Mouse (Mus musculus) bone marrow, adult 2 months (tissue): ENCODE measurements at regions not wholly inside any gene's neighbourhood (a gene's known extent, or its start where the extent isn't known, plus 50 kb on each side); places are given as distances from the start of the nearest gene placed in this dataset.

Source experiments
- H3K27ac ChIP-seq: fragments of 200-500 bp; 2 replicates; pipeline ENCODE4 v1.5.1; 2012; ENCODE audit warnings: low read depth, mild to moderate bottlenecking, control low read depth, inconsistent platforms, low read length; ENCODE audit not compliant: control insufficient read depth, poor library complexity, insufficient read depth
- H3K4me1 ChIP-seq: fragments of 200-500 bp; 2 replicates; pipeline ENCODE4 v1.6.1; 2011; ENCODE audit warnings: low read length; ENCODE audit not compliant: control insufficient read depth, insufficient read depth
- H3K4me3 ChIP-seq: fragments of 200-500 bp; replicated peaks from 2 replicates; pipeline ENCODE3; 2011; ENCODE audit warnings: mild to moderate bottlenecking, low read depth, low read length, control low read depth; ENCODE audit not compliant: control insufficient read depth
- CTCF ChIP-seq: fragments of 200-500 bp; IDR thresholded peaks from 2 replicates; pipeline ENCODE4 v1.5.1; 2011; ENCODE audit warnings: low read length, control low read depth; ENCODE audit not compliant: control insufficient read depth, insufficient read depth
- POLR2A ChIP-seq: fragments of 200-500 bp; IDR thresholded peaks from 2 replicates; pipeline ENCODE4 v1.6.1; 2011; ENCODE audit warnings: low read depth, mild to moderate bottlenecking, control low read depth, low read length, borderline replicate concordance; ENCODE audit not compliant: control insufficient read depth
- WGBS: fragments of 180-500 bp; shearing (Covaris S2); methylation state at CpG from one replicate; pipeline ENCODE4 v1.1.7; 2018; 5-methylcytosine and 5-hydroxymethylcytosine counted together

DNA sequence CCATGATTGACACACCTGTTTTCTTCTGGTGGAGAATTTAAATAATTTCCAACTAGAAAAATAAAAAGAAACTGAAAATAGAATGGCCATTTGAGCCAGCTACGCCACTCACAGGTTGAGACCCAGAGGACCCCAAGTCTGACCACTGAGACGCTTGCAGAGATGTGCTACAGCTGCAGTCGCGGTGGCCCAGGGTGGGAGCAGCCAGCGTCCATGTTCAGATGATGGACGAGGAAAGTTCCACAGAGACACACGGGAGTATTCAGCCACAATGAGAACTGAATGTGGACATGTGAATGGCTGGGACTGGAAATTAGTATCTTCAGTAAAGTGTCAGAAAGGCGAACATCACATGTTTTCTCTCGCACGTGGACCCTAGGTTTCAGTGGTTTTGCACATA is 155.1 kb upstream of the Stt3b start:
- H3K4me1 ChIP-seq: no peaks in the 10 kb centered on the region
- no peak overlapping the region for H3K4me3 ChIP-seq
- TF ChIP-seq POLR2A (no peak), CTCF (no peak)
- H3K27ac ChIP-seq: no peak overlapping the region
- 84% methylated on average over 10 of the region's 10 CpGs for WGBS

DNA sequence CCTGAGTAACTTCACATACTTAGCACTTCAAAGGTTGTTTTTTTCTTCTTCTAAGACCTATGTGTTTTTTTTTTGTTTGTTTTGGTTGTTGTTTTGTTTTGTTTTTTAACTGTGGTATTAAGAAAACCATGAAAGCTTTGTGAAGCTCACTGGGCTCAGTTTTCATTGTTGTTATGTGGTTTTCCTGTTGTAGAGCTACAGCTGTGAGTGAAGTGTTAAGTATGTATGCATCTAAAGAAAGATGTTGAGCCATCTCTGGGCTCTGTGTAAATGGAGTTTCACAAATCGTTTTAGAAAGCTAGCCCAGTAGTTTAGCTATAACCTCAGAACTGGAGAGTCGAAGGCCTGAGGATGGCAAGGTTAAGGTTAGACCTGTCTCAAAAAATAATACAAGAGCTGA is 158.4 kb upstream of the Stt3b start:
- Histone ChIP-seq H3K27ac (no peak overlapping the region), H3K4me1 (no peaks in the 10 kb centered on the region), H3K4me3 (no peak overlapping the region)
- TF ChIP-seq CTCF (no peak), POLR2A (no peak)
- whole genome bisulfite sequencing: 63% methylated on average over 2 of the region's 2 CpGs

DNA sequence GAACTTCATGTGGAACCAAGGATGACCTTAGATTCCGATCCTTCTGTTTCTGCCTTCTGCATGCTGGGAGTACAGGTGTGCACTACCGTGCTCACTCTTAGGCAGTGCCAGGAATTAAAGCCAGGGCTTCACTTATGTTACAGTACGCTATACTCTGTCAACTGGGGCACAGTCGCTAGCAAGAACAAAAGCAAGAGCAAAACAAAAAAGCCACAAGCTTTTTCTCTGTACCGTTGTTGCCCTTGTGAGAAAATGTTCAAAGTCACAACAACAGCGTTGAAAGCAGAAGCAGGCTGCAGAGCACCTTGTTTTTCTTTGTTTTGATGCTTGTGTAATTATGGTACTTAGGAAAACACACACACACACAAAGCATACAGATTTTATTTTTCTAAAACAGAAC is 161.4 kb upstream of the Stt3b start:
- WGBS: 79% methylated on average over 6 of the region's 6 CpGs
- no peak for TF ChIP-seq CTCF
- no peak for TF ChIP-seq POLR2A
- Histone ChIP-seq H3K4me3 (no peak overlapping the region), H3K4me1 (no peaks in the 10 kb centered on the region), H3K27ac (no peak overlapping the region)

DNA sequence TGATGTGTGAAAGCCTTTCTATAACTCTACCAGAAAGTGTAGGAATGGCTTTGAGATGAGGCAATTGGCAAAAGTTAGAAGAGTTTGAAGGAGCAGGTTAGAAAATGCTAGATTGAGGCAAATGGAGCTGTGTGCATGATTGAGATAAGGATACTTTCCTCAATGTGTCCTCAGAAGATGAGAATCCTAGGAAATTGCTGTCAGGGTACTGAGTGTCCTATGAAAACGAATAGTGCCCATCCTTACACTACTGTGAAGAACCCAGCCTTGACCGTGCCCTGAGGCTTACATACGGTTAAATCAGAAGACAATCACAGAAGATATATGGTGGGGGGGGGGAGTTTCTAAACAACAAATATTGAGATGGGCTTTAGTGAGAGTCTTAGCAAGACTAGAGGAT is 162.8 kb upstream of the Stt3b start:
- peaks cover 1% of the 10 kb centered on the region; the same call in 1 of the 2 replicates for H3K4me1 ChIP-seq
- TF ChIP-seq POLR2A (no peak), CTCF (no peak)
- H3K4me3 ChIP-seq: no peak overlapping the region
- WGBS: 84% methylated on average over 3 of the region's 3 CpGs
- H3K27ac ChIP-seq: no peak overlapping the region

DNA sequence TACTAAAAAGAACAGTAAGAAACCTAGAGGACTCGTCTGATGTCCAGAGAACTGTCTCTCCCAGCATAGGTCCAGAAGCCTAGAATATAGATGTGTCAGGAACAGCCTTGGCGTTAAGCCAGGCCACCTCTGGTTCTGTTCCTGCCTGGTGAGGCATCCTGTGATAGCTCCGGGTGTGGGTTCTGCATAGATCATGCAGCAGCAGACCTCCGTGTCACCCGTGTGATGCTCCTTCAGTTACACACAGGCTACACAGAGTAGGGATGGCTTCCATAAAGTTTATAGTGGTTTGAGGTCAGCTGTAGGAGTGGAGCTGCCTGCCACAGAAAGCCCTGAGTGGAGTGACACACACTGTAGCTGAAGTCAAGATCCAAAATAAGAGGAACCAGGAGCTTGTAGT is 163.6 kb upstream of the Stt3b start:
- TF ChIP-seq CTCF (no peak), POLR2A (no peak)
- WGBS: 68% methylated on average over 5 of the region's 5 CpGs
- H3K4me3 ChIP-seq: no peak overlapping the region
- peaks cover 1% of the 10 kb centered on the region; the same call in 1 of the 2 replicates for H3K4me1 ChIP-seq
- H3K27ac ChIP-seq: no peak overlapping the region

DNA sequence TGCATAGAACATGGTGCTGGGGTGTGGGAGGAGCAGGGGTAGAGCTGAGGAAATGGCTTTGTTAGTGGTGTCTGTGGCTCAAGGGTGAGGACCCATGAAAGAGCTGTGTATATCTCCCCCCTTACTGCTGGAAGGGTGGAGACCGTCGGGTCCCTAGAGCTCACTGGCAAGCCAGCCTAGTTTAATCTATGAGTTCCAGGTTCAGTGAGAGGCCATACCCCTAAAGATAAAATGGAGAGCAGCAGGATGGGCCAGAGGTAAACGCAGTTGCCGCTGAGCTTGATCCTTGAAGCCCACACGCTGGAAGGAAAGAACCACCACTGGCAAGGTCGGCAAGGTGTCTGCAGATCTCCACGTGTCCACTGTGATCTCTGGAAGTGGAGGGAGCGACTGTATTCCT is 164.1 kb upstream of the Stt3b start:
- H3K4me1 ChIP-seq: peaks cover 1% of the 10 kb centered on the region; the same call in 1 of the 2 replicates
- no peak overlapping the region for H3K27ac ChIP-seq
- TF ChIP-seq POLR2A: no peak
- TF ChIP-seq CTCF: no peak
- 74% methylated on average over 8 of the region's 8 CpGs for WGBS
- H3K4me3 ChIP-seq: no peak overlapping the region

DNA sequence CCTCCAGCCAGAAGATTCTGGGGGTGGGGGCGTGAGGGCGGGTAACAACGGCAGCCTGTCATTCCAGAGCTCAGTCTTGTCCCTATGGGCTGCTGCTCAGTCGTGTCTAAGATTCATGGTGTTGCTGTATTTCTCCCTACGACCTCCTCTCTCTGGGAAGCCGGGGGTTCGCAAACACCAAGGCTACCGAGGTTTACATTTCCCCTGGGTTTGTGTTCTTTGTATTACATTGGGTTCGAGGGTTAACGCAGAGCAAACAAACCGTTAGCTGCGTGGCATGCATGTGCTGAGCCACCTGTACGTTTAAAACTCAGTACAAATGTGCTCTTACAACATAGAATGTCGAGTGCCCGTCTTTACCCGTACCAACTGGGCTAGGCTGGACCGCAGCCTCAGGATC is 166.0 kb upstream of the Stt3b start:
- Histone ChIP-seq H3K4me3 (no peak overlapping the region), H3K4me1 (peaks cover 1% of the 10 kb centered on the region; the same call in 1 of the 2 replicates), H3K27ac (no peak overlapping the region)
- TF ChIP-seq CTCF: no peak
- TF ChIP-seq POLR2A: no peak
- 87% methylated on average over 17 of the region's 17 CpGs for WGBS

DNA sequence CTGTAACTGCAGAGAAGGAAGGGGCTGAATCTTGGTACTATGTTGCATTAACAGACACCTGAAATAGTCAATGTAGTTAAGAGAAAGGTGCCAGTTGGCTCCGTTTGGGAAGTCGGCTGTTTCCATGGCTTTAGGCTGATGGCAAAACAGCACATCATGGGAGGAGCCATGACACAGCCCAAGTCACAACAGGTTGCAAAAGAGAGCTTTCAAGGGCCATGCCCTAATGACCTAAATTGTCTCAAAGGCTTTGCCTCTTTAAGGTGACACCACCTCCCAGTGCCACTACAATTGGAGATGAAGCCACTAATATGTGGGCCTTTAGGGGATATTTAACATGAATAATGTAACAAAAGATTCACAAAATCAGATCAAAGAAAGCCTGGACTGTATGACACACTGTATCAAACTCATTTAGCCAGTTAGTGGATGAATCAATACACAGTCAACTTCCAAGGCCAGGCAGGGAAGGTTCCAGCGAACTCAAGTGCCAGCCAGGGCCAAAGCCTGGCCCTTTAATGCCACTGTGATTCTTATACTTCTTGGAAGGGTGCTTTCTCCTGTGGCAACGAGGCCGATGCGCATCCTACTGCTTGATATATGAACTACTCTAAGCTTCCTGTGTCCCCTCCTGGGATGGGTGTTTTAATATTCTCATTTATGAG is 167.5 kb upstream of the Stt3b start:
- H3K4me3 ChIP-seq: no peak overlapping the region
- no peak overlapping the region for H3K27ac ChIP-seq
- WGBS: 80% methylated on average over 6 of the region's 6 CpGs
- peaks cover 1% of the 10 kb centered on the region; the same call in 1 of the 2 replicates for H3K4me1 ChIP-seq
- no peak for TF ChIP-seq CTCF
- TF ChIP-seq POLR2A: no peak

DNA sequence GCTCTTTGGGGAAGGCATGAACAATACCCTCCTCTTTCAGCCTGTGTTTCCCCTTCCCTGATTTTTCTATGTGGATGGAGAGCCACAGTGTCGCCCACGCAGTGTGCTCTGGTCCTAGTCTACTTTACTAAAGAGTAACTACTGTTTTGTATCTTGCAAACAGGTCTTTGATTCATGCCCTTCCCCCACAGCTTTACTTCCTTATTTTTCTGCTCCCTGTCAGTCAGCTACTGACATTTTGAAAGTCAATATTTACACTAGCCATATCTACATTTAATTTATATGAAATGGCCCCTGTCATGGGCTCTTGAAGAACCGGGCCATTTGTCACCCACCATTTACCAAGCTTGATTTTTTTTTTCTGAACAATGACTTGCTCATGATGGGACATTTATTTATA is 168.7 kb upstream of the Stt3b start:
- H3K4me3 ChIP-seq: no peak overlapping the region
- WGBS: 29% methylated on average over 3 of the region's 3 CpGs
- H3K4me1 ChIP-seq: peaks cover 1% of the 10 kb centered on the region; the same call in 1 of the 2 replicates
- no peak overlapping the region for H3K27ac ChIP-seq
- no peak for TF ChIP-seq CTCF
- no peak for TF ChIP-seq POLR2A
